Mouse (Mus musculus) stomach, embryonic 16.5 days (tissue): Measurements from ENCODE around the gene Stag2. TPM values are rescaled to one million over a fixed set of nuclear protein-coding genes. Genes with fewer than 3 reads are reported as not detected.

Source experiments
- ATAC-seq: fragments of 200-750 bp; cut with Nextera tagmentation; 2 replicates; pipeline ENCODE4 v1.8.0; 2017; ENCODE audit warnings: moderate number of reproducible peaks, moderate TSS enrichment; ENCODE audit not compliant: insufficient read depth, low FRiP score
- H3K27ac ChIP-seq: fragments of 300-500 bp; sonication (generic); 2 replicates; pipeline ENCODE4 v1.5.1; 2014; ENCODE audit warnings: low read length
- H3K27me3 ChIP-seq: fragments of 300-500 bp; sonication (generic); 2 replicates; pipeline ENCODE4 v1.6.1; 2014; ENCODE audit warnings: low read length, control low read depth, mixed read lengths; ENCODE audit not compliant: control insufficient read depth, insufficient read depth
- H3K36me3 ChIP-seq: fragments of 300-500 bp; sonication (generic); 2 replicates; pipeline ENCODE4 v1.6.1; 2014; ENCODE audit warnings: low read length; ENCODE audit not compliant: control insufficient read depth, insufficient read depth
- H3K4me1 ChIP-seq: fragments of 300-500 bp; sonication (generic); 2 replicates; pipeline ENCODE4 v1.6.1; 2014; ENCODE audit warnings: low read length, control low read depth, mixed read lengths; ENCODE audit not compliant: control insufficient read depth, insufficient read depth
- H3K4me2 ChIP-seq: fragments of 300-500 bp; sonication (generic); 2 replicates; pipeline ENCODE4 v1.6.1; 2014; ENCODE audit warnings: low read depth, low read length, mixed read lengths
- H3K4me3 ChIP-seq: fragments of 300-500 bp; sonication (generic); replicated peaks from 2 replicates; pipeline ENCODE4 v1.5.1; 2014; ENCODE audit warnings: mild to moderate bottlenecking, low read length
- H3K9ac ChIP-seq: fragments of 300-500 bp; sonication (generic); 2 replicates; pipeline ENCODE4 v1.6.1; 2014; ENCODE audit warnings: low read length
- H3K9me3 ChIP-seq: fragments of 300-500 bp; sonication (generic); replicated peaks from 2 replicates; pipeline ENCODE4 v1.6.1; 2016; ENCODE audit warnings: low read length, control low read depth; ENCODE audit not compliant: control insufficient read depth
- WGBS: fragments of 180-500 bp; shearing (Covaris S2); extraction: QIAGEN DNeasy Blood & Tissue Kit; methylation state at CpG from one replicate; pipeline ENCODE4 v1.1.7; 2014; 5-methylcytosine and 5-hydroxymethylcytosine counted together
- polyA plus RNA-seq: library from polyadenylated mRNA; unstranded; fragments of >200 nt; fragmentation: Nextera tagmentation; extraction: Ambion mirVana; gene quantifications from 2 replicates; pipeline ENCODE4 v1.2.1, GENCODE M21; 2015

Stag2 gene
- polyA plus RNA-seq, result 36.3 and 41.1 TPM in 2 replicates

DNA sequence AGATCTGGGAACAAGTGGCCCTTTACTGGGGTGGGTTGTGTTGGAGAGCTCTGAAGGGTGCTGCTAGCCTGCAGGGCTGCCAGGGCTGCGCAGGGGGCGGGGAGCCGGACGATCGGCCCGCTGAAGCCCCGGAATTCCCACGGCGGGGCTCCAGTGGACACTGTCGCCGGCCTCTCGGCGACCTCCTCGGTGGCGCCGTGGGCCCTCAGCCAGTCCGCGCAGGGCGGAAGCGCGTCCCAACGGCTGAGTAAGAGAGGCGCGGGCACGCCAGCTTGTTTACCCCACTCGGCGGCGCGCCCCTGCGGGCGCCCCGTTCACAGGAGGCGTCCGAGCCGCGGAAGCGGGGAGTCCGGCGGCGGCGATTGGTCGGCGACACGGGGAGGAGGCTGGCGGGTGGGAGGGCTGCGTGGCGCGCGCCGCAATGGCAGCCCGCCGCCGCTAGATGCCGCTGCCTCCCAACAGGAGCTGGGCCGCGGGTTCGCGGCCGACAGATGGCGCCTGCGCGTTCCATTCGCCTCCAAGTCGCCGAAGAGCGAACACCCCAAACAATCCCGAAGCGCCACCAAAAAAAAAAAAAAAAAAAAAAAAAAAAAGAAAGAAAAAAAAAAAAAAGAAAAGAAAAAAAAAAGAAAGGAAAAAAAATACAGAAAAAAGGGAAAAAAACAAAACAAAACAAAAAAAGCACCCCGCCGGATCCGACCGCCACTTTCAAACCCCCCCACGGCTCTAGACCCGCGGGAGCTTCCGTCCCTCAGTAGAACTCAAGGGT lies at the start of gene Stag2:
Stag2 (plus strand) TSS at position 530 of the 769 bp plus-strand sequence.
- Histone ChIP-seq H3K9ac (peak within 1 kb of the TSS; percentile 95), H3K4me2 (peak within 1 kb of the TSS; percentile 47), H3K27ac (peak within 1 kb of the TSS; percentile 99), H3K9me3 (no peaks in the 10 kb centered on the region), H3K27me3 (no peaks in the 10 kb centered on the region), H3K4me1 (no peaks in the 10 kb centered on the region), H3K4me3 (peak within 1 kb of the TSS; percentile 62), H3K36me3 (no peaks in the 10 kb centered on the region)
- WGBS, result 15% methylated on average over 51 of the region's 76 CpGs
- peak; percentile 87 for ATAC-seq

DNA sequence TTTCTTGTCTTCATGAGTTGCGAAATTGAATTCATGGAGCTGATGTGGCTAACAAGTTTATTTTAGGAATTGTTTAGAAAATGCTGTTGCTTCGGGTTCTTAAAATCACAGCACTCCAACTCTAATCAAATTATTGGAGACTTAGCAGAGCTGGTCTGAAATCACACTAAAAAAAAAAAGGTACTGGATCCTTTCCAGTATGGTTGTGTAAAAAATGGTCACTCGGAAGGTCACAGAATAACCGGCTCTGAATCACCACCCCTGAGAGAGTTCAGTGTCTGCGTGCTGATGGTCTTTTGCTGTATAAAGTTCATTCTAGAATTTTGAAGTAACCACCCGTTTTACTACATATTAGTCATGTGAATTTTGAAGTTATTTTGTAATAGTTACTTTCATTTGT lies 42.0 kb upstream of the Stag2 start:
- Histone ChIP-seq H3K9me3 (0 out of 2 replicates have a peak, but pooled peaks cover 8% of the 10 kb centered on the region), H3K4me1 (no peaks in the 10 kb centered on the region), H3K36me3 (peaks cover 5% of the 10 kb centered on the region), H3K27ac (no peak overlapping the region), H3K4me3 (no peak overlapping the region), H3K9ac (no peak overlapping the region), H3K4me2 (no peak overlapping the region), H3K27me3 (no peaks in the 10 kb centered on the region)
- ATAC-seq, result no peak
- WGBS, result 89% methylated on average over 6 of the region's 6 CpGs

DNA sequence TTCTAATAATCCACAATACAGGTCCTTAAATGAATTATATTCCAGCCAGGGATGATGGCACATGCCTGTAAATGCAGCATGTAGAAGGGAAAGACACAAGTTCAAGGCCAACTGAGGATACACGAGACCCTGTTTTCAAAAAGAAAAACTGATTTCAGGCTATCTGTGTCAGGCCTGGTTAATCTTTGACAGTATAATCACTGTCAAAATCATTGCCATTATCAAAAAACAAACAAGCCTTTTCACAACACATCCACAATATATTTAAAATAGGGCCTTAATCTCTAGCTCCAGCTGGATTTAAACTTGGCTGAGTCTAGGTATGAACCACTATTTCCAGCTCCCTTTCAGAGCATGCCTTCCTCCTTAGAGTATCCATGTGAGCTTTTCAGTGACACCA lies 38.5 kb upstream of the Stag2 start:
- no peak overlapping the region for H3K4me3 ChIP-seq
- H3K9ac ChIP-seq, result no peak overlapping the region
- 0 out of 2 replicates have a peak, but pooled peaks cover 8% of the 10 kb centered on the region for H3K9me3 ChIP-seq
- no peaks in the 10 kb centered on the region for H3K27me3 ChIP-seq
- no peak for ATAC-seq
- WGBS, result 66% methylated on average over 1 of the region's 1 CpGs
- H3K27ac ChIP-seq, result peak overlapping the region; percentile 33; the same call in 1 of the 2 replicates
- peaks cover 5% of the 10 kb centered on the region for H3K36me3 ChIP-seq
- H3K4me2 ChIP-seq, result no peak overlapping the region
- H3K4me1 ChIP-seq, result no peaks in the 10 kb centered on the region

DNA sequence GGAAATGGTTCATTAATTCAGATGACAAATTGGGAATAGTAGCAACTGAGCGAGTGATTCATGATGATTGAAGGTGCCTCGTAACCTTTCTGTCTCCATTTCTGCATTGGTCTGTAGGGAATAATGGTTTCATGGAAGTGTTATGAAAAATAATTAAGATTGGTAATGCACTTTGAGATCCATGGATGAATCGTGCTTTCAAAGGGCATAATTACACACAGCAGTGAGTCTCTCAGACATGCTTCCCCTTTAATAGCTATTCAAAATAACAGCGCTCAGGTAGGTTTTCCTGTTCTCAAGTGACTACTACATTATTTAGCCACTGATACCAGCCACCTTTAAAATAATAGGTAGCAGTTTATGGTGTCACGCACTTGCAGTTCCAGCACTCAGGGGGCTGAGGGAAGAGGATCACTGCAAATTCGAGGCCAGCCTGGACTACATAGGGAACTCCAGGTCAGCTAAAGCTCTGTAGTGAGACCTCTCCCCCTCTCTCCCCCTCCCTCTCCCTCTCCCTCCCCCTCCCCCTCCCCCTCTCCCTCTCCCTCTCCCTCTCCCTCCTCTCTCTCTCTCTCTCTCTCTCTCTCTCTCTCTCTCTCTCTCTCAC lies 29.6 kb upstream of the Stag2 start:
- Histone ChIP-seq H3K9ac (no peak overlapping the region), H3K4me2 (no peak overlapping the region), H3K27ac (no peak overlapping the region), H3K27me3 (no peaks in the 10 kb centered on the region), H3K4me3 (no peak overlapping the region), H3K4me1 (no peaks in the 10 kb centered on the region), H3K36me3 (no peaks in the 10 kb centered on the region), H3K9me3 (no peaks in the 10 kb centered on the region)
- no peak for ATAC-seq
- WGBS, result 82% methylated on average over 6 of the region's 6 CpGs

DNA sequence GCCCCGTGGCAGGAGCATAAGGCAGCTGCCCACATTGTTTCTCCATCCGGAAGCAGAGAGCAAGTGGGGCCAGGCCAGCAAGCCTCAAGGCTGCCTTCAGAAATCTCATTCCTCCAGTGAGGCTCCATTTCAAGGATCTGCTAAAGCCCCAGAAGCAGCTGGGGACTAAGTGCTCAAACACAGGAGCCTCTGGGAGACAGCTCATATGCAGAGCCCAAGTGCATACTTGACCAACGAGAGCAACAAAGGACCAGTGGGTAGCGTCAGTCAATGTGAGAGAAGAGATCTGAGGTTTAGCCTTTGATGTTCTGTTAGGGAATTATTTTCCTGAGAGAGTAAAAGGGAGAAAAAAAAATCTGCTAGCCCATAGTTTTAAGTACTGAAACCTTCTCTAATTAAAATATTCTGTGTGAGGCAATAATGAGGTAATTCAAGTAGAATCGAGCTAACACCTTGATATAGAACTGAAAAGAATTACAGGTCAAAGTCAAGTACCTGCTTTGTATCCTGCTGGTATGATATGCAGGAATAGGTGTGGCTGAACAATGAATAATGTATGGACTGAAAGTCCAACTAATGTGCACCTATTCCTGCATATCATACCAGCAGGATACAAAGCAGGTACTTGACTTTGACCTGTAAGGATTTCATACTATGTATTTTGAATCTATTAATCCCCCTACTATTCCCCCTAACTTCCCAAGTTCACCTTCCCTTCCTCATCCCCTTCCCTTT lies 24.0 kb upstream of the Stag2 start:
- 65% methylated on average over 5 of the region's 5 CpGs for WGBS
- Histone ChIP-seq H3K9ac (no peak overlapping the region), H3K27ac (0 out of 2 replicates have a peak overlapping the region, but pooled peaks have one; percentile 46), H3K36me3 (no peaks in the 10 kb centered on the region), H3K4me2 (no peak overlapping the region), H3K4me3 (no peak overlapping the region), H3K9me3 (no peaks in the 10 kb centered on the region), H3K27me3 (no peaks in the 10 kb centered on the region), H3K4me1 (no peaks in the 10 kb centered on the region)
- ATAC-seq, result no peak

DNA sequence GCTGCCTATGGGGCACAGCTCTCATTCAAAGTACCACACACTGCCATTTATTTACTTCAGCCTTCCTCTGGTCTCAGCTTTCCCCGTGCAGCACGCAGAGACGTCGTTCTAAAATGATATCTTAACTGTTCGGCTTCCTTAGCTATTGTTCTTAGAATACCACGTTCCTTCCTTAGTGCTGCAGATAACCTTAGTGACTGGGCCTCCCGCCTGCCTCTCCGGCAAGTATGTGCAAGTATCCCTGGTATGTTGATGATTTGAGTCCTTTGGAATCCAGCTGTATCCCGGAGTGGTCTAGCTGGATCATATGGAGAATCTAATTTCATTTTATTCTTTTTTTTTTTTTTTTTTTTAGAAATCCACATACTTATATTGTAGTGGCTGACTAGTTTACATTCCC lies 9.2 kb upstream of the Stag2 start:
- Histone ChIP-seq H3K4me1 (no peaks in the 10 kb centered on the region), H3K27me3 (no peaks in the 10 kb centered on the region), H3K9me3 (no peaks in the 10 kb centered on the region), H3K36me3 (no peaks in the 10 kb centered on the region), H3K4me3 (no peak overlapping the region), H3K27ac (no peak overlapping the region), H3K4me2 (no peak overlapping the region), H3K9ac (no peak overlapping the region)
- no peak for ATAC-seq
- WGBS, result 30% methylated on average over 9 of the region's 9 CpGs

DNA sequence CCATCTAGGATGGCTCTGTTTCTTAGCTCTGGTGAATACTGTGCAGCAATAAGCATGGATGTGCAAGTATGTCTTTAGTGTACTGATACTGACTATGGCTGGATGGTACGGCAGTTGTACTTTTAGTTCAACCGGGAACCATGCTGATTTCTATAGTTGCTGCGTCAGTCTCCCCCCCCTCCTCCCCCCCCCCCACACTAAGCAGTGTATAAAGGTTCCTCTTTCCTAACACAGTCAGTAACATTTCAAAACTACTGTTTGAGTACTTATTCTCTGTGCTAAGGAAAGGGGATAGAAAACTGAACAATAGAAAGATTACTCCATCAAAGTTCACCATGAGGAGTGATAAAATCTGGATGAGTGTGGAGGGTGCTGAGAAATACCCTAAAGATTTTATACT lies 6.5 kb upstream of the Stag2 start:
- no peak for ATAC-seq
- Histone ChIP-seq H3K4me2 (no peak overlapping the region), H3K9me3 (no peaks in the 10 kb centered on the region), H3K4me3 (no peak overlapping the region), H3K4me1 (no peaks in the 10 kb centered on the region), H3K9ac (no peak overlapping the region), H3K27ac (no peak overlapping the region), H3K27me3 (no peaks in the 10 kb centered on the region), H3K36me3 (no peaks in the 10 kb centered on the region)
- WGBS, result 80% methylated on average over 3 of the region's 3 CpGs

DNA sequence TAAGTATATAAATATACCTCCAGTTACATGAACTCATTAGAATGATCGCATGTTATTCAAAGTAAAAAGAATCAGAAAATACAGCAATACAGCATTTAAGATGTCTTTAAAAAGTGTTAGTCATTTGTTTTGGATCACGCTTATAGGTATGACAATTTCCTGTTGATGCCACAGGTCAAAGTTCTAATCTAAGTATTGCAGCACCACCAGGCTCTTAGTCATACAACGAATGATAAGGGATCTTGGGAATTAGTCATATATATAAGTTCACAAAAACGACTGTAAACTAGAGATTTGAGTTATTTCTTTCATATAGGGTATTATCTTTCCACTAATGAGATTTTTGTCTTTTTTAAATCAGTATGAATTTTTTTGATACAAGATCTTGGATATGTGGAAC lies 5.1 kb upstream of the Stag2 start:
- no peak overlapping the region for H3K4me3 ChIP-seq
- ATAC-seq, result no peak
- no peak overlapping the region for H3K27ac ChIP-seq
- 78% methylated on average over 4 of the region's 4 CpGs for WGBS
- no peak overlapping the region for H3K4me2 ChIP-seq
- H3K9me3 ChIP-seq, result no peaks in the 10 kb centered on the region
- no peaks in the 10 kb centered on the region for H3K4me1 ChIP-seq
- H3K27me3 ChIP-seq, result no peaks in the 10 kb centered on the region
- H3K9ac ChIP-seq, result no peak overlapping the region
- no peaks in the 10 kb centered on the region for H3K36me3 ChIP-seq

DNA sequence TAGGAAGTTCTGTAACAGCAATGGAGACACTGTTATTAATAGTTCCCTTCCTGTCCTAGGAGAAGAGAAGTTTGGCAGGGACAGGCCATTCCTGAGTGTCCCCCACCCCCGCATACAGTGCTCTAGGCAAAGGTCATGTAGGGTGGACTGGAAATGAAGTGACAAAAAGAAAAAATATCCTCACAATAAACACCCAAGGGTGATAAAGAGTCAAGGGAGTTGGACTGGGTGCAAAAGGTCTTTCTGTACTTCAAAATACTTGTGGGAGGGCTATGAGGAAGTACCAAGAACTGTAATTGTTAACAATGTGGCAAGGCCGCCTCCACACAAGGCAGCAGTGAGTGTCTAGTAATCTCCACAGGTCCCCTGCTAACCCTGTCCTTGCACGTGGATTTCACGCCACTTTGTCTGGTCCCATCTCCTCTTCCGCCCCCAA lies 1.1 kb upstream of the Stag2 start:
- no peaks in the 10 kb centered on the region for H3K27me3 ChIP-seq
- no peaks in the 10 kb centered on the region for H3K36me3 ChIP-seq
- WGBS, result 41% methylated on average over 5 of the region's 5 CpGs
- peak overlapping the region; percentile 94 for H3K27ac ChIP-seq
- H3K4me1 ChIP-seq, result no peaks in the 10 kb centered on the region
- peak overlapping the region; percentile 47 for H3K4me2 ChIP-seq
- H3K4me3 ChIP-seq, result 0 out of 2 replicates have a peak overlapping the region, but pooled peaks have one; percentile 50
- no peak for ATAC-seq
- peak overlapping the region; percentile 75 for H3K9ac ChIP-seq
- H3K9me3 ChIP-seq, result no peaks in the 10 kb centered on the region
